Mouse (Mus musculus): ENCODE results near the gene Nutm1. TPM values are rescaled to one million over a fixed set of nuclear protein-coding genes. Genes with fewer than 3 reads are reported as not detected.
A peak's percentile ranks its signal among the peaks of the same experiment; 100 is the strongest.

The Nutm1 gene
- total RNA-seq, 1 experiment: not detected

- Histone ChIP-seq H3K36me3 (ENCODE audit: control insufficient read depth, insufficient read depth, low read length, poor library complexity, severe bottlenecking) (no peaks in the 10 kb centered on the region), H3K27ac (ENCODE audit: insufficient read depth, low read depth, low read length, poor library complexity, severe bottlenecking) (peak overlapping the region; percentile 53; the same call in 1 of the 2 replicates), H3K9ac (ENCODE audit: insufficient read depth, low read depth, low read length, poor library complexity, severe bottlenecking) (peak overlapping the region; percentile 90), H3K4me1 (ENCODE audit: control insufficient read depth in 2 of 2, insufficient read depth in 2 of 2, low read length in 2 of 2, poor library complexity in 1 of 2) (peaks cover 0 to 5% of the 10 kb centered on the region in 2 experiments; a peak in 1 of 4 replicates), H3K4me3 (ENCODE audit: insufficient read depth in 1 of 2, low read depth in 1 of 2, low read length in 2 of 2, poor library complexity in 1 of 2, severe bottlenecking in 1 of 2) (peak overlapping the region; percentile 71 to 88), H3K9me3 (ENCODE audit: control insufficient read depth, insufficient read depth, low read depth, low read length) (no peaks in the 10 kb centered on the region)
- in situ Hi-C loops (cut with MboI; ENCODE audit: low sequenced_read_pairs in 2 of 2, unreplicated experiment in 2 of 2): no loop called here
- no peak for TF ChIP-seq HCFC1 (IDR thresholded peaks at IDR 0.05; ENCODE audit: borderline replicate concordance, insufficient read depth, low read length)
- TF ChIP-seq CHD2 (IDR thresholded peaks at IDR 0.05; ENCODE audit: low read depth, low read length): no peak
- TF ChIP-seq ZC3H11A (IDR thresholded peaks at IDR 0.05; ENCODE audit: borderline replicate concordance, low read depth, low read length): no peak
- no peak for TF ChIP-seq ZNF384 (IDR thresholded peaks at IDR 0.05; ENCODE audit: low read depth, low read length)
- TF ChIP-seq MAFK (IDR thresholded peaks at IDR 0.05; ENCODE audit: insufficient read depth, low read depth, low read length): no peak
- DNase-seq (ENCODE audit: low read depth, low spot score): peak; percentile 88
Measured at GRCm38 (mm10) chr2:112284363-112285030, 25.4 kb upstream of the Nutm1 start.

GRCm38 (mm10) chr2:112282846-112283245 is 23.8 kb upstream of the Nutm1 start:
- Histone ChIP-seq H3K9me3 (ENCODE audit: control insufficient read depth, insufficient read depth, low read depth, low read length) (no peaks in the 10 kb centered on the region), H3K4me3 (ENCODE audit: insufficient read depth in 1 of 2, low read depth in 1 of 2, low read length in 2 of 2, poor library complexity in 1 of 2, severe bottlenecking in 1 of 2) (no peak overlapping the region), H3K4me1 (ENCODE audit: control insufficient read depth in 2 of 2, insufficient read depth in 2 of 2, low read length in 2 of 2, poor library complexity in 1 of 2) (peaks cover 0 to 5% of the 10 kb centered on the region in 2 experiments; a peak in 1 of 4 replicates), H3K27ac (ENCODE audit: insufficient read depth, low read depth, low read length, poor library complexity, severe bottlenecking) (no peak overlapping the region), H3K9ac (ENCODE audit: insufficient read depth, low read depth, low read length, poor library complexity, severe bottlenecking) (no peak overlapping the region), H3K36me3 (ENCODE audit: control insufficient read depth, insufficient read depth, low read length, poor library complexity, severe bottlenecking) (no peaks in the 10 kb centered on the region)
- TF ChIP-seq ZC3H11A (IDR thresholded peaks at IDR 0.05; ENCODE audit: borderline replicate concordance, low read depth, low read length): no peak
- TF ChIP-seq ZNF384 (IDR thresholded peaks at IDR 0.05; ENCODE audit: low read depth, low read length): no peak
- TF ChIP-seq HCFC1 (IDR thresholded peaks at IDR 0.05; ENCODE audit: borderline replicate concordance, insufficient read depth, low read length): no peak
- TF ChIP-seq MAFK (IDR thresholded peaks at IDR 0.05; ENCODE audit: insufficient read depth, low read depth, low read length): no peak
- no peak for TF ChIP-seq CHD2 (IDR thresholded peaks at IDR 0.05; ENCODE audit: low read depth, low read length)
- DNase-seq (ENCODE audit: low read depth, low spot score): no peak
- in situ Hi-C loops (cut with MboI; ENCODE audit: low sequenced_read_pairs in 2 of 2, unreplicated experiment in 2 of 2): no loop called here

GRCm38 (mm10) chr2:112276870-112277269 is 17.8 kb upstream of the Nutm1 start:
- Histone ChIP-seq H3K4me1 (ENCODE audit: control insufficient read depth in 2 of 2, insufficient read depth in 2 of 2, low read length in 2 of 2, poor library complexity in 1 of 2) (no peaks in the 10 kb centered on the region), H3K36me3 (ENCODE audit: control insufficient read depth, insufficient read depth, low read length, poor library complexity, severe bottlenecking) (no peaks in the 10 kb centered on the region), H3K9me3 (ENCODE audit: control insufficient read depth, insufficient read depth, low read depth, low read length) (no peaks in the 10 kb centered on the region), H3K9ac (ENCODE audit: insufficient read depth, low read depth, low read length, poor library complexity, severe bottlenecking) (no peak overlapping the region), H3K4me3 (ENCODE audit: insufficient read depth in 1 of 2, low read depth in 1 of 2, low read length in 2 of 2, poor library complexity in 1 of 2, severe bottlenecking in 1 of 2) (no peak overlapping the region), H3K27ac (ENCODE audit: insufficient read depth, low read depth, low read length, poor library complexity, severe bottlenecking) (no peak overlapping the region)
- TF ChIP-seq MAFK (IDR thresholded peaks at IDR 0.05; ENCODE audit: insufficient read depth, low read depth, low read length): no peak
- no peak for TF ChIP-seq CHD2 (IDR thresholded peaks at IDR 0.05; ENCODE audit: low read depth, low read length)
- no peak for TF ChIP-seq HCFC1 (IDR thresholded peaks at IDR 0.05; ENCODE audit: borderline replicate concordance, insufficient read depth, low read length)
- no peak for TF ChIP-seq ZNF384 (IDR thresholded peaks at IDR 0.05; ENCODE audit: low read depth, low read length)
- no peak for TF ChIP-seq ZC3H11A (IDR thresholded peaks at IDR 0.05; ENCODE audit: borderline replicate concordance, low read depth, low read length)
- no peak for DNase-seq (ENCODE audit: low read depth, low spot score)
- in situ Hi-C loops (cut with MboI; ENCODE audit: low sequenced_read_pairs in 2 of 2, unreplicated experiment in 2 of 2): no loop called here

- no peak overlapping the region for H3K27ac ChIP-seq (ENCODE audit: insufficient read depth, low read depth, low read length, poor library complexity, severe bottlenecking)
- no peak for DNase-seq (ENCODE audit: low read depth, low spot score)
- no peaks in the 10 kb centered on the region for H3K9me3 ChIP-seq (ENCODE audit: control insufficient read depth, insufficient read depth, low read depth, low read length)
- no peak overlapping the region for H3K9ac ChIP-seq (ENCODE audit: insufficient read depth, low read depth, low read length, poor library complexity, severe bottlenecking)
- TF ChIP-seq HCFC1 (IDR thresholded peaks at IDR 0.05; ENCODE audit: borderline replicate concordance, insufficient read depth, low read length): no peak
- no peak for TF ChIP-seq ZNF384 (IDR thresholded peaks at IDR 0.05; ENCODE audit: low read depth, low read length)
- no peak for TF ChIP-seq CHD2 (IDR thresholded peaks at IDR 0.05; ENCODE audit: low read depth, low read length)
- no peak for TF ChIP-seq ZC3H11A (IDR thresholded peaks at IDR 0.05; ENCODE audit: borderline replicate concordance, low read depth, low read length)
- no peak for TF ChIP-seq MAFK (IDR thresholded peaks at IDR 0.05; ENCODE audit: insufficient read depth, low read depth, low read length)
- in situ Hi-C loops (cut with MboI; ENCODE audit: low sequenced_read_pairs in 2 of 2, unreplicated experiment in 2 of 2): no loop called here
- H3K4me3 ChIP-seq (ENCODE audit: insufficient read depth in 1 of 2, low read depth in 1 of 2, low read length in 2 of 2, poor library complexity in 1 of 2, severe bottlenecking in 1 of 2): no peak overlapping the region
- no peaks in the 10 kb centered on the region for H3K36me3 ChIP-seq (ENCODE audit: control insufficient read depth, insufficient read depth, low read length, poor library complexity, severe bottlenecking)
- H3K4me1 ChIP-seq (ENCODE audit: control insufficient read depth in 2 of 2, insufficient read depth in 2 of 2, low read length in 2 of 2, poor library complexity in 1 of 2): no peaks in the 10 kb centered on the region
Measured at GRCm38 (mm10) chr2:112273474-112273873, 14.4 kb upstream of the Nutm1 start.
